Mouse (Mus musculus) embryonic facial prominence, embryonic 13.5 days (tissue): ENCODE measurements around the gene Crim1. TPM values are rescaled to one million over a fixed set of nuclear protein-coding genes. Genes with fewer than 3 reads are reported as not detected.

Experiments
- ATAC-seq: fragments of 200-750 bp; cut with Nextera tagmentation; 2 replicates; pipeline ENCODE4 v1.8.0; 2017; ENCODE audit warnings: low read depth; ENCODE audit not compliant: insufficient number of reproducible peaks, insufficient read depth, low FRiP score, low TSS enrichment
- H3K27ac ChIP-seq: fragments of 300-500 bp; sonication (generic); 2 replicates; pipeline ENCODE4 v1.5.1; 2015; ENCODE audit warnings: moderate library complexity, mild to moderate bottlenecking, inconsistent platforms
- H3K27me3 ChIP-seq: fragments of 300-500 bp; sonication (generic); 2 replicates; pipeline ENCODE4 v1.6.1; 2015; ENCODE audit warnings: mild to moderate bottlenecking, inconsistent platforms
- H3K36me3 ChIP-seq: fragments of 300-500 bp; sonication (generic); 2 replicates; pipeline ENCODE4 v1.6.1; 2015; ENCODE audit warnings: mild to moderate bottlenecking, inconsistent platforms
- H3K4me1 ChIP-seq: fragments of 300-500 bp; sonication (generic); 2 replicates; pipeline ENCODE4 v1.6.1; 2015; ENCODE audit warnings: inconsistent platforms
- H3K4me2 ChIP-seq: fragments of 300-500 bp; sonication (generic); 2 replicates; pipeline ENCODE4 v1.6.1; 2015; ENCODE audit warnings: moderate library complexity, mild to moderate bottlenecking, inconsistent platforms
- H3K4me3 ChIP-seq: fragments of 300-500 bp; sonication (generic); 2 replicates; pipeline ENCODE4 v1.5.1; 2015; ENCODE audit warnings: mild to moderate bottlenecking, inconsistent platforms
- H3K9ac ChIP-seq: fragments of 300-500 bp; sonication (generic); 2 replicates; pipeline ENCODE4 v1.6.1; 2015; ENCODE audit warnings: mild to moderate bottlenecking, inconsistent platforms
- H3K9me3 ChIP-seq: fragments of 300-500 bp; sonication (generic); 2 replicates; pipeline ENCODE4 v1.6.1; 2016; ENCODE audit warnings: inconsistent platforms
- WGBS: fragments of 180-500 bp; shearing (Covaris S2); methylation state at CpG from one replicate; pipeline ENCODE4 v1.1.7; 2015; ENCODE audit warnings: mixed read lengths; 5-methylcytosine and 5-hydroxymethylcytosine counted together
- polyA plus RNA-seq: library from polyadenylated mRNA; unstranded; fragments of >200 nt; fragmentation: Nextera tagmentation; extraction: Ambion mirVana; gene quantifications from 2 replicates; pipeline ENCODE4 v1.2.1, GENCODE M21; 2015

Crim1 gene
- polyA plus RNA-seq, 1 experiment from 2014 or later = 6.5 TPM

- H3K9ac ChIP-seq = no peak overlapping the region
- WGBS = 49% methylated on average over 6 of the region's 6 CpGs
- H3K9me3 ChIP-seq = no peaks in the 10 kb centered on the region
- peak overlapping the region; percentile 34 for H3K27ac ChIP-seq
- no peak overlapping the region for H3K4me3 ChIP-seq
- H3K4me2 ChIP-seq = 0 out of 2 replicates have a peak overlapping the region, but pooled peaks have one; percentile 11
- H3K36me3 ChIP-seq = no peaks in the 10 kb centered on the region
- H3K27me3 ChIP-seq = no peaks in the 10 kb centered on the region
- peaks cover 49% of the 10 kb centered on the region for H3K4me1 ChIP-seq
- no peak for ATAC-seq
Observed at GRCm38 (mm10) chr17:78213128-78213527, 13.1 kb downstream of the Crim1 start.

GRCm38 (mm10) chr17:78216526-78216925 lies 16.5 kb downstream of the Crim1 start:
- Histone ChIP-seq H3K9me3 (no peaks in the 10 kb centered on the region), H3K36me3 (no peaks in the 10 kb centered on the region), H3K4me1 (peaks cover 52% of the 10 kb centered on the region), H3K4me2 (no peak overlapping the region), H3K27me3 (no peaks in the 10 kb centered on the region), H3K27ac (peak overlapping the region; percentile 16), H3K4me3 (no peak overlapping the region), H3K9ac (no peak overlapping the region)
- 44% methylated on average over 3 of the region's 3 CpGs for WGBS
- ATAC-seq = no peak

- WGBS = 55% methylated on average over 6 of the region's 6 CpGs
- H3K36me3 ChIP-seq = no peaks in the 10 kb centered on the region
- H3K4me3 ChIP-seq = no peak overlapping the region
- peaks cover 47% of the 10 kb centered on the region for H3K4me1 ChIP-seq
- H3K9ac ChIP-seq = no peak overlapping the region
- H3K9me3 ChIP-seq = no peaks in the 10 kb centered on the region
- no peak overlapping the region for H3K4me2 ChIP-seq
- H3K27ac ChIP-seq = no peak overlapping the region
- no peak for ATAC-seq
- H3K27me3 ChIP-seq = no peaks in the 10 kb centered on the region
Observed at GRCm38 (mm10) chr17:78217406-78217805, 17.4 kb downstream of the Crim1 start.

GRCm38 (mm10) chr17:78218506-78219232 lies 18.6 kb downstream of the Crim1 start:
- Histone ChIP-seq H3K4me3 (no peak overlapping the region), H3K27me3 (no peaks in the 10 kb centered on the region), H3K9me3 (no peaks in the 10 kb centered on the region), H3K27ac (no peak overlapping the region), H3K4me2 (no peak overlapping the region), H3K9ac (no peak overlapping the region), H3K4me1 (peaks cover 35% of the 10 kb centered on the region), H3K36me3 (no peaks in the 10 kb centered on the region)
- 89% methylated on average over 10 of the region's 10 CpGs for WGBS
- no peak for ATAC-seq

- H3K36me3 ChIP-seq = no peaks in the 10 kb centered on the region
- no peak overlapping the region for H3K27ac ChIP-seq
- peaks cover 25% of the 10 kb centered on the region for H3K4me1 ChIP-seq
- no peak overlapping the region for H3K4me2 ChIP-seq
- no peak overlapping the region for H3K9ac ChIP-seq
- 66% methylated on average over 8 of the region's 8 CpGs for WGBS
- no peaks in the 10 kb centered on the region for H3K9me3 ChIP-seq
- no peaks in the 10 kb centered on the region for H3K27me3 ChIP-seq
- no peak overlapping the region for H3K4me3 ChIP-seq
- ATAC-seq = no peak
Observed at GRCm38 (mm10) chr17:78221007-78221642, 21.1 kb downstream of the Crim1 start.

GRCm38 (mm10) chr17:78221860-78222259 lies 21.8 kb downstream of the Crim1 start:
- Histone ChIP-seq H3K4me3 (no peak overlapping the region), H3K4me2 (no peak overlapping the region), H3K36me3 (no peaks in the 10 kb centered on the region), H3K4me1 (peaks cover 21% of the 10 kb centered on the region), H3K9me3 (no peaks in the 10 kb centered on the region), H3K27me3 (no peaks in the 10 kb centered on the region), H3K27ac (no peak overlapping the region), H3K9ac (no peak overlapping the region)
- 93% methylated on average over 1 of the region's 1 CpGs for WGBS
- ATAC-seq = no peak

GRCm38 (mm10) chr17:78223988-78224387 lies 23.9 kb downstream of the Crim1 start:
- ATAC-seq = 0 out of 2 replicates have a peak, but pooled peaks have one; percentile 37
- Histone ChIP-seq H3K4me2 (no peak overlapping the region), H3K4me1 (peaks cover 15% of the 10 kb centered on the region; the same call in 1 of the 2 replicates), H3K4me3 (no peak overlapping the region), H3K27me3 (no peaks in the 10 kb centered on the region), H3K9me3 (no peaks in the 10 kb centered on the region), H3K36me3 (no peaks in the 10 kb centered on the region), H3K27ac (no peak overlapping the region), H3K9ac (no peak overlapping the region)
- WGBS = 67% methylated on average over 10 of the region's 10 CpGs

GRCm38 (mm10) chr17:78225547-78225946 lies 25.5 kb downstream of the Crim1 start:
- Histone ChIP-seq H3K4me1 (peaks cover 11% of the 10 kb centered on the region; the same call in 1 of the 2 replicates), H3K36me3 (no peaks in the 10 kb centered on the region), H3K27ac (no peak overlapping the region), H3K9me3 (no peaks in the 10 kb centered on the region), H3K27me3 (no peaks in the 10 kb centered on the region), H3K4me3 (no peak overlapping the region), H3K9ac (no peak overlapping the region), H3K4me2 (no peak overlapping the region)
- no peak for ATAC-seq
- 67% methylated on average over 5 of the region's 5 CpGs for WGBS

- Histone ChIP-seq H3K4me1 (peaks cover 8% of the 10 kb centered on the region; the same call in 1 of the 2 replicates), H3K9me3 (no peaks in the 10 kb centered on the region), H3K4me2 (no peak overlapping the region), H3K27me3 (no peaks in the 10 kb centered on the region), H3K4me3 (no peak overlapping the region), H3K27ac (no peak overlapping the region), H3K9ac (no peak overlapping the region), H3K36me3 (no peaks in the 10 kb centered on the region)
- ATAC-seq = no peak
- WGBS = 71% methylated on average over 3 of the region's 3 CpGs
Observed at GRCm38 (mm10) chr17:78227211-78227610, 27.2 kb downstream of the Crim1 start.

GRCm38 (mm10) chr17:78231567-78231966 lies 31.5 kb downstream of the Crim1 start:
- H3K27ac ChIP-seq = no peak overlapping the region
- no peak for ATAC-seq
- H3K9ac ChIP-seq = no peak overlapping the region
- no peak overlapping the region for H3K4me3 ChIP-seq
- H3K36me3 ChIP-seq = no peaks in the 10 kb centered on the region
- no peaks in the 10 kb centered on the region for H3K27me3 ChIP-seq
- 94% methylated on average over 5 of the region's 5 CpGs for WGBS
- peaks cover 13% of the 10 kb centered on the region; the same call in 1 of the 2 replicates for H3K4me1 ChIP-seq
- no peak overlapping the region for H3K4me2 ChIP-seq
- H3K9me3 ChIP-seq = no peaks in the 10 kb centered on the region

GRCm38 (mm10) chr17:78232703-78233102 lies 32.7 kb downstream of the Crim1 start:
- WGBS = 70% methylated on average over 13 of the region's 13 CpGs
- Histone ChIP-seq H3K4me2 (no peak overlapping the region), H3K27me3 (no peaks in the 10 kb centered on the region), H3K9ac (no peak overlapping the region), H3K27ac (no peak overlapping the region), H3K4me3 (no peak overlapping the region), H3K9me3 (no peaks in the 10 kb centered on the region), H3K36me3 (no peaks in the 10 kb centered on the region), H3K4me1 (peaks cover 9% of the 10 kb centered on the region; the same call in 1 of the 2 replicates)
- no peak for ATAC-seq

GRCm38 (mm10) chr17:78233873-78234272 lies 33.8 kb downstream of the Crim1 start:
- Histone ChIP-seq H3K9me3 (no peaks in the 10 kb centered on the region), H3K4me2 (no peak overlapping the region), H3K4me1 (peaks cover 9% of the 10 kb centered on the region; the same call in 1 of the 2 replicates), H3K36me3 (peaks cover 4% of the 10 kb centered on the region; the same call in 1 of the 2 replicates), H3K27me3 (no peaks in the 10 kb centered on the region), H3K27ac (no peak overlapping the region), H3K4me3 (no peak overlapping the region), H3K9ac (no peak overlapping the region)
- WGBS = 90% methylated on average over 6 of the region's 6 CpGs
- no peak for ATAC-seq
